Mouse (Mus musculus) telencephalon, adult 2 months (tissue): ENCODE measurements around the gene Olfr1316.

Experiments
- DNase-seq: peaks from one replicate; pipeline ENCODE4 v3.0.0-alpha.2; 2011; ENCODE audit warnings: low read depth, low spot score

The Olfr1316 gene

GRCm38 (mm10) chr2:112134877-112135276 lies at the start of gene Olfr1316:
Gene Olfr1316, minus strand, starts transcription at chr2:112134977.
- DNase-seq = no peak

- no peak for DNase-seq
These were observed 19.1 kb upstream of the Olfr1316 start, which contains the start of gene Olfr1318 for GRCm38 (mm10) chr2:112153898-112154297. Gene Olfr1318, plus strand, starts transcription at chr2:112154198.

DNA sequence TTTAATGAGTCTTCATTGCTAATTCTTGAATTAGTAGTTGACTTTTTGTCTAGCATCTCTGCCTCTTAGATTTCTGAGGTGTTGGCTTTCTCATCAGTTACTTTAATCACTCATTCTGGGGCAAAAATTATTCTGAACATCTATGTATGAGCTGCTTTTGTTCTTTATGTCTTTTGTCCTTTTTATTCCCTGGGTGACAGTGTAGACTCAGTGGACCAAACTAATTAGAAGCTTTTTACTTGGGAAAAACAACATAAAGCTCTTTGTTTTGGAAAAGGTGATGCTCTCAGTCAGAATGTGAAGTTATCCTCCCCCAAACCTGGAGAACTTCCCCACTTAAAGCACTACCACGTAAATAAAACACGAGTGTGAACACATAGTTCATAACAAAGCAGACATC lies 5.3 kb upstream of the Olfr1316 start, which contains the start of gene Olfr1317:
Gene Olfr1317 (plus strand): TSS at position 301 of the 400 bp plus-strand sequence.
- DNase-seq = no peak

GRCm38 (mm10) chr2:112115340-112115739 lies 19.4 kb downstream of the Olfr1316 start, which contains the start of gene Olfr1315-ps1:
Gene Olfr1315-ps1, minus strand, starts transcription at chr2:112115440.
- no peak for DNase-seq

- no peak for DNase-seq
These were observed 38.1 kb downstream of the Olfr1316 start, which contains the start of gene Olfr1314 for GRCm38 (mm10) chr2:112096681-112097080. Gene Olfr1314, minus strand, starts transcription at chr2:112096781.

- DNase-seq = no peak
These were observed 57.0 kb downstream of the Olfr1316 start, which contains the start of gene Olfr1313 for GRCm38 (mm10) chr2:112077743-112078142. Gene Olfr1313, minus strand, starts transcription at chr2:112077843.
